Mouse (Mus musculus) testis, adult 2 months (tissue): ENCODE results near the gene Nrros.

Source experiments
- CTCF ChIP-seq: fragments of 200-500 bp; IDR thresholded peaks from 2 replicates; pipeline ENCODE4 v1.5.1; 2012; ENCODE audit warnings: low read depth, mild to moderate bottlenecking, inconsistent platforms, low read length, moderate library complexity; ENCODE audit not compliant: control insufficient read depth, insufficient read depth, insufficient replicate concordance
- POLR2A ChIP-seq: fragments of 200-500 bp; IDR thresholded peaks from 2 replicates; pipeline ENCODE4 v1.6.1; 2012; ENCODE audit warnings: low read depth, mild to moderate bottlenecking, inconsistent platforms, low read length, moderate library complexity; ENCODE audit not compliant: control insufficient read depth

- TF ChIP-seq CTCF (no peak), POLR2A (no peak)
These were observed 35.8 kb downstream of the Nrros start for GRCm38 (mm10) chr16:32129449-32130189.
